Comparison of ENCODE assay signal across 25 mouse cellular contexts in the genomic region with DNA sequence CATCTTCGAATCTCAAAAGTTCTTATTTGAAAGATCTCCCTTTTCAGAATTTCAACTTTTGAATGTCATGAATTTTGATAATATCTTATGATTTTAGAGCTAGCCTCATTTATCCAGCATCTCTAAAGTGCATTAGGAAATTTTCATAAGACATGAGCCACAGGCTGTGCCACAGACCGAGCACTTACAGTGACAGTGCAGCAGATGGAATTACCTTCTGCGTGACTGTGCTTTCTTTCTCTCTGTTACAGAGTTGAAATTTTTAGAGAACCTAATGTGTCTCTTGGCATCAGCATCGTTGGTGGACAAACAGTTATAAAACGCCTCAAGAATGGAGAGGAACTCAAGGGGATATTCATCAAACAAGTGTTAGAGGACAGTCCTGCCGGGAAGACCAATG.
"Had no signal": no experiment of that assay in that cellular context is flagged by ENCODE, and none has a peak within 500 bp of the region (broad histone marks: within the 10 kb centered on the region; RNA-seq: fewer than 3 reads in every experiment).

No protein-coding gene starts in this region.

- H3K36me3 ChIP-seq: hindbrain, embryonic 12.5 days; liver, embryonic 13.5 days had no signal

- H3K9ac ChIP-seq: heart, embryonic 12.5 days; hindbrain, embryonic 12.5 days; hindbrain, embryonic 14.5 days; limb, embryonic 12.5 days; liver, embryonic 13.5 days; liver, embryonic 15.5 days; liver, postnatal 0 days had no signal

- H3K4me1 ChIP-seq: heart, embryonic 10.5 days; heart, embryonic 12.5 days; hindbrain, embryonic 10.5 days; hindbrain, embryonic 12.5 days; limb, embryonic 12.5 days; liver, embryonic 13.5 days; liver, embryonic 15.5 days had no signal

- H3K4me3 ChIP-seq: heart, embryonic 10.5 days; heart, embryonic 12.5 days; hindbrain, embryonic 10.5 days; hindbrain, embryonic 12.5 days; layer of hippocampus, adult 2 months; left cerebral cortex, adult 2 months; limb, embryonic 10.5 days; limb, embryonic 12.5 days; liver, embryonic 13.5 days; liver, embryonic 15.5 days had no signal

- H3K4me2 ChIP-seq: heart, embryonic 12.5 days; hindbrain, embryonic 12.5 days; hindbrain, embryonic 14.5 days; limb, embryonic 12.5 days; liver, embryonic 11.5 days; liver, embryonic 13.5 days; liver, embryonic 15.5 days had no signal

- H3K27me3 ChIP-seq: heart, embryonic 12.5 days; hindbrain, embryonic 12.5 days; limb, embryonic 12.5 days; liver, embryonic 13.5 days; liver, embryonic 15.5 days had no signal

- ATAC-seq: hindbrain, embryonic 16.5 days; inflammation-experienced regulatory T-cells, adult 6 months; intestine, embryonic 16.5 days; liver, postnatal 0 days had no signal

- H3K9me3 ChIP-seq: heart, embryonic 10.5 days; hindbrain, embryonic 10.5 days; hindbrain, embryonic 12.5 days; limb, embryonic 10.5 days; limb, embryonic 12.5 days; liver, embryonic 13.5 days; liver, embryonic 15.5 days had no signal

- H3K27ac ChIP-seq: heart, embryonic 10.5 days; hindbrain, embryonic 10.5 days; hindbrain, embryonic 12.5 days; hindbrain, embryonic 14.5 days; layer of hippocampus, adult 2 months; left cerebral cortex, adult 2 months; limb, embryonic 10.5 days; limb, embryonic 12.5 days; liver, embryonic 13.5 days; liver, embryonic 15.5 days had no signal

- DNase-seq: gastrocnemius, postnatal 14 days; heart, postnatal 10 days; heart, postnatal 4 days; kidney, adult 18-20 months; kidney, adult 8-10 months; kidney, postnatal 10 days; kidney, postnatal 25 days; kidney, postnatal 4 days; liver; liver, embryonic 13.5 days; liver, postnatal 0 days had no signal
